Mouse (Mus musculus) liver, adult 10 weeks (tissue): ENCODE results near the gene Lsm14b. TPM values are rescaled to one million over a fixed set of nuclear protein-coding genes. Genes with fewer than 3 reads are reported as not detected.

ENCODE experiments used
- polyA plus RNA-seq: library from polyadenylated mRNA; stranded (reverse); fragments of 350-450 nt; fragmentation: Illumina TruSeq; extraction: RNeasy Lipid Tissue Mini Kit (QIAGEN cat#74804); gene quantifications from one replicate; pipeline ENCODE4 v1.2.3, GENCODE M21; 2014; ENCODE audit warnings: low read depth, low replicate concordance

Gene Lsm14b
- 19.6 TPM for polyA plus RNA-seq

GRCm38 (mm10) chr2:180024401-180025098 lies at the start of gene Lsm14b:
Gene Lsm14b, plus strand, starts transcription at chr2:180024987.

GRCm38 (mm10) chr2:179976628-179977343 lies 48.0 kb upstream of the Lsm14b start, which contains the start of gene Taf4:
Gene Taf4, minus strand, starts transcription at chr2:179976646.

GRCm38 (mm10) chr2:180042256-180042857 lies 17.6 kb downstream of the Lsm14b start, which contains the start of the genes Psma7 and Ss18l1:
Gene Psma7, minus strand, starts transcription at chr2:180042433.
Gene Ss18l1, plus strand, starts transcription at chr2:180042509.

GRCm38 (mm10) chr2:180070481-180071453 lies 46.0 kb downstream of the Lsm14b start, which contains the start of gene Mtg2:
Gene Mtg2, plus strand, starts transcription at chr2:180070588.

Other genes with a start within 250 kb of the Lsm14b start
- 7.1 TPM for gene Taf4, start 48.3 kb upstream of the Lsm14b start, polyA plus RNA-seq
- 59.1 TPM for gene Psma7, start 17.4 kb downstream of the Lsm14b start, polyA plus RNA-seq
- 4.0 TPM for gene Ss18l1, start 17.5 kb downstream of the Lsm14b start, polyA plus RNA-seq
- 1.9 TPM for gene Mtg2, start 45.6 kb downstream of the Lsm14b start, polyA plus RNA-seq
- gene Hrh3, start 79.5 kb downstream of the Lsm14b start, polyA plus RNA-seq = not detected
- gene Osbpl2, start 94.3 kb downstream of the Lsm14b start, polyA plus RNA-seq = 25.0 TPM
- gene Adrm1, start 146.5 kb downstream of the Lsm14b start, polyA plus RNA-seq = 20.7 TPM
- gene Lama5, start 200.9 kb downstream of the Lsm14b start, polyA plus RNA-seq = 0.26 TPM
- 101 TPM for gene Rps21, start 232.4 kb downstream of the Lsm14b start, polyA plus RNA-seq
- gene Cables2, start 248.5 kb downstream of the Lsm14b start, polyA plus RNA-seq = 11.5 TPM